Mouse (Mus musculus): ENCODE results near the gene Pxt1. TPM values are rescaled to one million over a fixed set of nuclear protein-coding genes. Genes with fewer than 3 reads are reported as not detected.

The Pxt1 gene
- total RNA-seq, 2 experiments from 2014 or later, result 0.59 to 0.67 TPM

GRCm38 (mm10) chr17:28947011-28947939 lies 3.6 kb upstream of the Pxt1 start:
- DNase-seq (ENCODE audit: low spot score in 2 of 2), result no peak

GRCm38 (mm10) chr17:28944481-28944880 lies 841 bp upstream of the Pxt1 start:
- no peak for DNase-seq (ENCODE audit: low spot score in 2 of 2)

DNA sequence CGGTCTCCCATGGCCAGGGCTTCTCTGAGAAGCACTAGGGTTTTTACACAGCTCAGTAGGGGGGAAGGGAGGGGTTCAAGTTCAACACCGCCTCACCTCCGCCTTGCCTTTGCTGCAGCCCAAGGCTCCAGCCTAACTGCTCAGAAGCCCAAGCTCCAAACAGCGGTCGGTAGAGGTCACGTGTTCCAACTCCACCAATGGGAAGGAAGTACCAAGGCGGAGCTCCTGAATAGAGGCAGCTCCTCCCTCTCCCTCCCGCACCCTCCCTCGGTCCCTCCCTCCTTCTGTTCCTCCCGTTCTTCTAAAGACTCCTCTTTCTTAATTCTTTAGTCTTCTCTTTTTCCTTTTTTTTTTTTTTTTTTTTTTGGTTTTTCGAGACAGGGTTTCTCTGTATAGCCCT lies 1.5 kb downstream of the Pxt1 start:
- DNase-seq (ENCODE audit: low spot score in 2 of 2), result no peak

DNA sequence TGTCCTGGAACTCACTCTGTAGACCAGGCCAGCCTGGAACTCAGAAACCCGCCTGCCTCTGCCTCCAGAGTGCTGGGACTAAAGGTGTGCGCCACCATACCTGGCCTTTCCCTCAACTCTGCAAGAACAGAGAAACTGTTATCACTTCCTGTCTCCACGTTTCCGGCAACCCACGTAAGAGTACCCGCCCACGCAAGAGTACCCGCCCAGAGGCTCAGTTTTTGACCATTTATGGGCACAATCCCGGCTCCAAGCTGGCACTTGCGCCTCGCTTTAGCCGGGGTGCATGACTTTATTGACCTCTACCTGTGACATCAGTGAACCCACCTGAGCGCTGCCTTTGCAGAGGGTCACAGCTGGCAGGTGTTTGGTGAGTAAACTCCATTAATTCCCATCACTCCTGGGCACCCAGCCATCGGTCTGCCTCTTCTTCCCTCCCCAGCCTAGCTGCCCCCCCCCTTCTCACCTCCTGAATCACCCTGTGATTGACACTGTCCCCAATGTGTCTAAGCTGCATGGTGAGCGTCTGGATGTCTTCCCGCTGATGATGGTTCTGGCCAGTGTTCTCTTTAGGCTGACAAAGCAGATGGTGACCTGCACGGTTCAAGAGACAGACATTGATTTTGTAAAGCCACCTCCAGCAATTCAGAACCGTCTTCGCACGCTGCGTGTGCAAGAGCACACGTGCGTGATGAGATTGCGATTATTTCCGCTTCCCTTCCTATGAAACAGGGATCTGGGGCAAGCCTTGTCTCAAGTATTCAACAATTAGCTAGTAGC lies 2.7 kb downstream of the Pxt1 start:
- no peak for DNase-seq (ENCODE audit: low spot score in 2 of 2)

DNA sequence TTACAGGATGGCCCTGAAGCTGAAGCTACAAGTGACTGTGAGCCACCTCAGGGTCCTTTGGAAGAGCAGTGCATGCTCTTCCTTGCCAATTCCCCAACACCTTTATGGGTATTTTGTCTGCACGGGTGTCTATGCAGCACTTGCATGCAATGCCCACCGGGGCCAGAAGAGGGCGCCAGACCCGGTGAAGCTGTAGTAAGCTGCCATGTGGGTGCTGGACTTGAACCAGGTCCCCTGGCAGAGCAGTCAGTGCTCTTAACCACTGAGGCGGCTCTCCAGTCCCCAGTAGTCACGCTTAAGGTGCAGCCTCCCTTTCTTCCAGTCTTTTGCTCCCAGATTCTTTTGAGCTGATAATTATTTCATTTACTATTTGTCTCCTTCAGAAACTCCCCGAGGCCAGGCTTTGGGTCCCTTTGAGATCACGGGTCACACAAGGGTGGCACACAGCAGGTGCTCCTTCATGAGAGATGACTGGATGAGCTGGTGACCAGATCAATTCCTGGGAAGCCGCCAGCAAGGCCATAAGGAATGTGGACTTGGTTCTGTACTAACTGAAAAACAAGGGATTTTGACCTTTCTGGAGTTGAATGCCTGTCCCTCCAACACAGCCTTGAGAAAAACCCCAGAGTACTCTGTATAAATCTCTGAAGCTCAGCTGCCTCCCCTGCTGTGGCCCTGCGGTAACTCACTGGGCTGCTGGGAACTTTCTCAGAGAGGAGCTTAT lies 6.9 kb downstream of the Pxt1 start:
- DNase-seq (ENCODE audit: low spot score in 2 of 2), result peak; percentile 23 to 35

- no peak for DNase-seq (ENCODE audit: low spot score in 2 of 2)
These were observed 7.5 kb downstream of the Pxt1 start for GRCm38 (mm10) chr17:28936133-28936532.

GRCm38 (mm10) chr17:28934120-28934916 lies 9.3 kb downstream of the Pxt1 start:
- DNase-seq (ENCODE audit: low spot score in 2 of 2), result no peak

GRCm38 (mm10) chr17:28932274-28932673 lies 11.4 kb downstream of the Pxt1 start:
- DNase-seq (ENCODE audit: low spot score in 2 of 2), result no peak

DNA sequence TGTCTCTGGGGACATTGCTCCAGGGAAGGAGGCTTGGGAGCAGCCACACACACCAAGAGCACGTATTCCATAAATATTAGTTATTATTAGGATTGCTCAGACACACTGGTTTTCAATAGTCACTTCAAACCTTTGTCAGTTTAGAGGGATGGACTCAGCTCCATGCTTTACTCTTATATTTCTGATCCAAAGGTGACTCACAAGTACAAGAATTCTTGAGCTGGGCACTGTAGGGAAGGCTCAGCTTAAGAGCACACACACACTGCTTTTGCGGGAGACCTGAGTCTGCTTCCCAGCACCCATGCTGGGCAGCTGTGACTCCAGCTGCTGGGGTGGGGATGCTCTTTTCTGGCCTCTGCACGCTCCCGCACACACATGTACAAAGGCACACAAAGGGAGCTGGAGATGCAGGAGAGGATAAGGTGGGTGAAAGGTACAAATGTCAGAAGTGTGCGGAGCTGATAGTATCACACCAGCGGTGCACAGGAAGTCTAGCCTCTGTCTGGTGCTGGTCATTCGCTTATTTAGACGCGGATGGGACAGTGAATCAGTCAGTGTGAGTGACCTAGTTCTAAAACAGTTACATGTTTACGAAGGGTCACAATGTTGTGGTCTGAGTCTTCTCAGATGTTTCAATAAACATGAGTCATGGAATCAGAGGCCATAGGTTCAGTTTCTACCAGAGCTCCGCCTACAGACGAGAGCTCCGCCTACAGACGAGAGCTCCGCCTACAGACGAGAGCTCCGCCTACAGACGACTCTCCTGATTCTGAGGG lies 12.0 kb downstream of the Pxt1 start:
- DNase-seq (ENCODE audit: low spot score in 2 of 2), result no peak

GRCm38 (mm10) chr17:28930392-28931074 lies 13.1 kb downstream of the Pxt1 start:
- DNase-seq (ENCODE audit: low spot score in 2 of 2), result peak; percentile 84 to 87

DNA sequence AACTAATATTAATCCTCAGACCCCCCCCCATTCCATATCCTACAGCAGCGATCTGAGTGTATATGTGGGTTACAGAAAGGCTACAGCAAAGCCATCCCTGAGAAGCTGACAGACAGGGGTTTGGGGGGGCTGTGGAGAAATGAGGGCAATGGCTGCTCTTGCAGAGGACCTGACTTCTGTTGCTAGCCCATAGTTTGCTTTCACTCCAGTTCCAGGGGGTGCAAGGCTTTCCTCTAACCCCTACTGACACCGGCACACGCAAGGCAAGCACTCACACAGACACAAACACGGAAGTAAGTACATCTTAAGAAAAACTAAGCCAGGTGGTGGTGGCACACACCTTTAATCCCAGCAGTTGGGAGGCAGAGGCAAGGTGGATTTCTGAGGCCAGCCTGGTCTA lies 14.3 kb downstream of the Pxt1 start:
- no peak for DNase-seq (ENCODE audit: low spot score in 2 of 2)

- DNase-seq (ENCODE audit: low spot score in 2 of 2), result no peak
These were observed 15.6 kb downstream of the Pxt1 start for GRCm38 (mm10) chr17:28928004-28928403.

DNA sequence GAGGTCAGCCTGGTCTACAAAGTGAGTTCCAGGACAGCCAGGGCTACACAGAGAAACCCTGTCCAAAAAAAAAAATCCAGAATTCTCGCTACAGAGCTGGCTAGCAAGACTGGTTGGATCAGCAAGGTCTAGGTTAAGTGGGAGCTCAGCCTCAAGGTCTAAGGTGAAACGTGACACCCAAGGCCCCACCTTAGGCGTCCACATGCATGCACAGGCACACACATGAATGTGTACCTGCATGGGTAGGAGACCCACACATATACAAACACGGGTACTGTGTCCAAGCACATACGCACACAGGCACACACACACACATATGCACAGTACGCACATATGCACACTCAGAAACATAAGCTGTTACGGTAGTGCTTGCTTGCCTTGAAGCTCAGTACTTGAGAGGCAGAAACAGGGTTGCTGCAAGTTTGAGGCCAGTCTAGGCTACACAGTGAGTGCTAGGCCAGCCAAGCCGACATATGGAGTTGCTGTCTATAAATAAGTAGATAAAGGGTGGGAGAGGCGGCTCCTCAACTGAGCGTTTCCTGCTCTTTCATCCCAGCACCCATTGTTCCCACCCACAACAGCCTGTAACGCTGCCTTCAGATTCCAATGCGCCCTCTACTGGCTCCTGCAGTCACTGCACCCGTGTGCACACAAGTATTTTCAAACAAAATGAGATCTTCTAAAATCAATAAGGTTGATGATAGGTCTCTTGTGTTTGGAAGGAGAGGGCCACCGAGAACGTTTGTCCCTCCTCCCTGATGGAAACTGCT lies 16.6 kb downstream of the Pxt1 start:
- DNase-seq (ENCODE audit: low spot score in 2 of 2), result no peak

GRCm38 (mm10) chr17:28926380-28926779 lies 17.3 kb downstream of the Pxt1 start:
- DNase-seq (ENCODE audit: low spot score in 2 of 2), result peak in 1 of 2 experiments; percentile 64

GRCm38 (mm10) chr17:28924957-28925595 lies 18.6 kb downstream of the Pxt1 start:
- DNase-seq (ENCODE audit: low spot score in 2 of 2), result no peak

GRCm38 (mm10) chr17:28922096-28922495 lies 21.5 kb downstream of the Pxt1 start:
- DNase-seq (ENCODE audit: low spot score in 2 of 2), result no peak

DNA sequence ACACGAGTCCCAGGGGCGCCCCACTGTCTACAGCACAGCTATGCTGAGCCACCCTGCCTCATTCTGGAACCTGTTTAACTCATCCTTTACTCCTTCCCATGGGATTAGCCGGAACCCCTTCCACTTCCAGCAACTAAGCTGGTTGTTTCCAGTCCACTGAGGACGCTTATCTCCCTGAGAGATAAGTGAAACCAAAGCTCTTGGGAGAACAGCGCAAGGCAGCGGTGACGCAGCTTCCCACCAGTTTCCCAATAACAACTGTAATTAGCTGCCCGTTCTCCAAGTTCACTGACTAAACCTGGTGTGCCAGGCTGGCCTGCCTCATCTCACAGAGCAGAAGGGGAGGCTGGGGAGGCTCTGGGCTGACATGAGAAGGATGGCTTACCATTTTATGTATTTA lies 22.6 kb downstream of the Pxt1 start:
- no peak for DNase-seq (ENCODE audit: low spot score in 2 of 2)

- DNase-seq (ENCODE audit: low spot score in 2 of 2), result no peak
These were observed 27.1 kb downstream of the Pxt1 start for GRCm38 (mm10) chr17:28916520-28916919.
